Mouse (Mus musculus) hindbrain, postnatal 0 days (tissue): ENCODE measurements around the gene Olfr571. TPM values are rescaled to one million over a fixed set of nuclear protein-coding genes. Genes with fewer than 3 reads are reported as not detected.

Source experiments
- ATAC-seq: fragments of 200-750 bp; cut with Nextera tagmentation; 2 replicates; pipeline ENCODE4 v1.8.0; 2017; ENCODE audit warnings: mild to moderate bottlenecking, moderate TSS enrichment, moderate library complexity
- DNase-seq: peaks from one replicate; pipeline ENCODE4 v3.0.0-alpha.2; 2015; ENCODE audit warnings: low spot score
- H3K27ac ChIP-seq: fragments of 300-500 bp; sonication (generic); 2 replicates; pipeline ENCODE4 v1.5.1; 2014; ENCODE audit warnings: mild to moderate bottlenecking
- H3K27me3 ChIP-seq: fragments of 300-500 bp; sonication (generic); 2 replicates; pipeline ENCODE4 v1.6.1; 2014; ENCODE audit warnings: low read length, mixed read lengths; ENCODE audit not compliant: insufficient read depth
- H3K36me3 ChIP-seq: fragments of 300-500 bp; sonication (generic); 2 replicates; pipeline ENCODE4 v1.6.1; 2014; ENCODE audit warnings: low read length, mixed read lengths; ENCODE audit not compliant: insufficient read depth
- H3K4me1 ChIP-seq: fragments of 300-500 bp; sonication (generic); 2 replicates; pipeline ENCODE4 v1.6.1; 2014; ENCODE audit warnings: antibody characterized with exemption, low read length, mixed read lengths; ENCODE audit not compliant: insufficient read depth
- H3K4me2 ChIP-seq: fragments of 300-500 bp; sonication (generic); 2 replicates; pipeline ENCODE4 v1.6.1; 2014; ENCODE audit warnings: low read depth, mild to moderate bottlenecking, low read length, moderate library complexity, mixed read lengths
- H3K4me3 ChIP-seq: fragments of 300-500 bp; sonication (generic); 2 replicates; pipeline ENCODE4 v1.5.1; 2014; ENCODE audit warnings: low read length
- H3K9ac ChIP-seq: fragments of 300-500 bp; sonication (generic); replicated peaks from 2 replicates; pipeline ENCODE4 v1.6.1; 2014; ENCODE audit warnings: mild to moderate bottlenecking, low read length, moderate library complexity, mixed read lengths
- H3K9me3 ChIP-seq: fragments of 300-500 bp; sonication (generic); 2 replicates; pipeline ENCODE4 v1.6.1; 2016; ENCODE audit warnings: low read length, mixed read lengths
- CTCF ChIP-seq: IDR thresholded peaks from 2 replicates; pipeline ENCODE4 v1.5.1; 2016; ENCODE audit warnings: antibody characterized with exemption, control low read depth, low read depth
- WGBS: fragments of 180-500 bp; shearing (Covaris S2); extraction: QIAGEN DNeasy Blood & Tissue Kit; methylation state at CpG from one replicate; pipeline ENCODE4 v1.1.7; 2014; 5-methylcytosine and 5-hydroxymethylcytosine counted together
- polyA plus RNA-seq: library from polyadenylated mRNA; unstranded; fragments of >200 nt; fragmentation: Nextera tagmentation; extraction: Ambion mirVana; gene quantifications from 2 replicates; pipeline ENCODE4 v1.2.1, GENCODE M21; 2015
- total RNA-seq: library from RNA; depleted of rRNA; stranded (reverse); fragments of >200 nt; gene quantifications from 2 replicates; pipeline ENCODE4 v1.2.3, GENCODE M21; 2014; rRNA removed

Olfr571 gene
- total and polyA plus RNA-seq, 2 experiments from 2014 or later, result not detected

GRCm38 (mm10) chr7:102876822-102877221 lies 40.5 kb downstream of the Olfr571 start, which contains the start of gene Olfr568:
Gene Olfr568, plus strand, starts transcription at chr7:102877122.
- Histone ChIP-seq H3K4me1 (no peaks in the 10 kb centered on the region), H3K36me3 (no peaks in the 10 kb centered on the region), H3K9me3 (no peaks in the 10 kb centered on the region), H3K9ac (no peak within 1 kb of the TSS), H3K4me2 (no peak within 1 kb of the TSS), H3K4me3 (no peak within 1 kb of the TSS), H3K27ac (no peak within 1 kb of the TSS), H3K27me3 (no peaks in the 10 kb centered on the region)
- ATAC-seq (no peak), DNase-seq (no peak)
- no peak for TF ChIP-seq CTCF

GRCm38 (mm10) chr7:102858665-102859064 lies 58.7 kb downstream of the Olfr571 start, which contains the start of gene Olfr566:
Gene Olfr566, minus strand, starts transcription at chr7:102858765.
- 89% methylated on average over 1 of the region's 1 CpGs for WGBS
- Histone ChIP-seq H3K36me3 (no peaks in the 10 kb centered on the region), H3K9me3 (no peaks in the 10 kb centered on the region), H3K27me3 (no peaks in the 10 kb centered on the region), H3K9ac (no peak within 1 kb of the TSS), H3K4me2 (no peak within 1 kb of the TSS), H3K4me1 (no peaks in the 10 kb centered on the region), H3K4me3 (no peak within 1 kb of the TSS), H3K27ac (no peak within 1 kb of the TSS)
- no peak for TF ChIP-seq CTCF
- ATAC-seq, result no peak
- DNase-seq, result no peak

GRCm38 (mm10) chr7:102855807-102856206 lies 61.5 kb downstream of the Olfr571 start:
- Histone ChIP-seq H3K9ac (no peak overlapping the region), H3K36me3 (no peaks in the 10 kb centered on the region), H3K4me3 (no peak overlapping the region), H3K27me3 (no peaks in the 10 kb centered on the region), H3K27ac (no peak overlapping the region), H3K4me2 (no peak overlapping the region), H3K4me1 (no peaks in the 10 kb centered on the region), H3K9me3 (no peaks in the 10 kb centered on the region)
- ATAC-seq, result no peak
- no peak for DNase-seq
- no peak for TF ChIP-seq CTCF

Other genes starting within 250 kb of the Olfr571 start
- 2.2 TPM in 2 replicates for gene Trim68, start 230.2 kb downstream of the Olfr571 start, total RNA-seq
- gene Trim68, start 230.2 kb downstream of the Olfr571 start, polyA plus RNA-seq, result 5.3 and 6.5 TPM in 2 replicates
- gene Olfr557, start 221.6 kb downstream of the Olfr571 start, total RNA-seq, result not detected in 2 replicates
- gene Olfr557, start 221.6 kb downstream of the Olfr571 start, polyA plus RNA-seq, result not detected in 2 replicates
- gene Olfr558, start 215.3 kb downstream of the Olfr571 start, total RNA-seq, result 0.11 TPM in 1 of 2 replicates, not detected in the other
- 0.23 TPM in 1 of 2 replicates, not detected in the other for gene Olfr558, start 215.3 kb downstream of the Olfr571 start, polyA plus RNA-seq
- gene Olfr33, start 198.5 kb downstream of the Olfr571 start, total RNA-seq, result not detected in 2 replicates
- gene Olfr33, start 198.5 kb downstream of the Olfr571 start, polyA plus RNA-seq, result not detected in 2 replicates
- gene Olfr559, start 190.0 kb downstream of the Olfr571 start, total RNA-seq, result not detected in 2 replicates
- gene Olfr559, start 190.0 kb downstream of the Olfr571 start, polyA plus RNA-seq, result not detected in 2 replicates
- not detected in 2 replicates for gene Olfr560, start 158.2 kb downstream of the Olfr571 start, total RNA-seq
- not detected in 2 replicates for gene Olfr560, start 158.2 kb downstream of the Olfr571 start, polyA plus RNA-seq
- 0.78 TPM in 1 of 2 replicates, not detected in the other for gene Olfr78, start 158.1 kb downstream of the Olfr571 start, total RNA-seq
- gene Olfr78, start 158.1 kb downstream of the Olfr571 start, polyA plus RNA-seq, result 0.10 and 0.15 TPM in 2 replicates
- not detected in 2 replicates for gene Olfr561, start 146.3 kb downstream of the Olfr571 start, total RNA-seq
- gene Olfr561, start 146.3 kb downstream of the Olfr571 start, polyA plus RNA-seq, result not detected in 2 replicates
- not detected in 2 replicates for gene Olfr564, start 114.1 kb downstream of the Olfr571 start, total RNA-seq
- gene Olfr564, start 114.1 kb downstream of the Olfr571 start, polyA plus RNA-seq, result not detected in 2 replicates
- not detected in 2 replicates for gene Olfr566, start 58.8 kb downstream of the Olfr571 start, total RNA-seq
- gene Olfr566, start 58.8 kb downstream of the Olfr571 start, polyA plus RNA-seq, result not detected in 2 replicates
- gene Olfr568, start 40.4 kb downstream of the Olfr571 start, total RNA-seq, result not detected in 2 replicates
- gene Olfr568, start 40.4 kb downstream of the Olfr571 start, polyA plus RNA-seq, result not detected in 2 replicates
- not detected in 2 replicates for gene Olfr569, start 26.7 kb downstream of the Olfr571 start, total RNA-seq
- gene Olfr569, start 26.7 kb downstream of the Olfr571 start, polyA plus RNA-seq, result not detected in 2 replicates
- gene Olfr570, start 23.0 kb downstream of the Olfr571 start, total RNA-seq, result not detected in 2 replicates
- not detected in 2 replicates for gene Olfr570, start 23.0 kb downstream of the Olfr571 start, polyA plus RNA-seq
- gene Olfr572, start 6.9 kb upstream of the Olfr571 start, total RNA-seq, result not detected in 2 replicates
- not detected in 2 replicates for gene Olfr572, start 6.9 kb upstream of the Olfr571 start, polyA plus RNA-seq
- not detected in 2 replicates for gene Olfr573-ps1, start 25.0 kb upstream of the Olfr571 start, total RNA-seq
- not detected in 2 replicates for gene Olfr573-ps1, start 25.0 kb upstream of the Olfr571 start, polyA plus RNA-seq
- gene Olfr574, start 30.9 kb upstream of the Olfr571 start, total RNA-seq, result not detected in 2 replicates
- gene Olfr574, start 30.9 kb upstream of the Olfr571 start, polyA plus RNA-seq, result not detected in 2 replicates
- not detected in 2 replicates for gene Olfr575, start 41.2 kb upstream of the Olfr571 start, total RNA-seq
- gene Olfr575, start 41.2 kb upstream of the Olfr571 start, polyA plus RNA-seq, result not detected in 2 replicates
- not detected in 2 replicates for gene Olfr576, start 45.1 kb upstream of the Olfr571 start, total RNA-seq
- not detected in 2 replicates for gene Olfr576, start 45.1 kb upstream of the Olfr571 start, polyA plus RNA-seq
- gene Olfr577, start 58.4 kb upstream of the Olfr571 start, total RNA-seq, result not detected in 2 replicates
- gene Olfr577, start 58.4 kb upstream of the Olfr571 start, polyA plus RNA-seq, result not detected in 2 replicates
- gene Olfr578, start 71.8 kb upstream of the Olfr571 start, total RNA-seq, result not detected in 2 replicates
- gene Olfr578, start 71.8 kb upstream of the Olfr571 start, polyA plus RNA-seq, result not detected in 2 replicates
- not detected in 2 replicates for gene Olfr582, start 120.5 kb upstream of the Olfr571 start, total RNA-seq
- not detected in 2 replicates for gene Olfr582, start 120.5 kb upstream of the Olfr571 start, polyA plus RNA-seq
- gene Olfr583, start 133.8 kb upstream of the Olfr571 start, total RNA-seq, result not detected in 2 replicates
- gene Olfr583, start 133.8 kb upstream of the Olfr571 start, polyA plus RNA-seq, result not detected in 2 replicates
- not detected in 2 replicates for gene Olfr584, start 164.3 kb upstream of the Olfr571 start, total RNA-seq
- gene Olfr584, start 164.3 kb upstream of the Olfr571 start, polyA plus RNA-seq, result not detected in 2 replicates
- gene Olfr585, start 180.2 kb upstream of the Olfr571 start, total RNA-seq, result not detected in 2 replicates
- gene Olfr585, start 180.2 kb upstream of the Olfr571 start, polyA plus RNA-seq, result not detected in 2 replicates
- not detected in 2 replicates for gene Olfr586, start 208.1 kb upstream of the Olfr571 start, total RNA-seq
- not detected in 2 replicates for gene Olfr586, start 208.1 kb upstream of the Olfr571 start, polyA plus RNA-seq
- not detected in 2 replicates for gene Olfr588-ps1, start 223.3 kb upstream of the Olfr571 start, total RNA-seq
- not detected in 2 replicates for gene Olfr588-ps1, start 223.3 kb upstream of the Olfr571 start, polyA plus RNA-seq
- gene Olfr589, start 238.8 kb upstream of the Olfr571 start, total RNA-seq, result not detected in 2 replicates
- gene Olfr589, start 238.8 kb upstream of the Olfr571 start, polyA plus RNA-seq, result not detected in 2 replicates